Mouse (Mus musculus): ENCODE results near the gene Fcgbp. TPM values are rescaled to one million over a fixed set of nuclear protein-coding genes. Genes with fewer than 3 reads are reported as not detected.

The Fcgbp gene
- polyA plus RNA-seq, 1 experiment from 2014 or later = 14.4 TPM

DNA sequence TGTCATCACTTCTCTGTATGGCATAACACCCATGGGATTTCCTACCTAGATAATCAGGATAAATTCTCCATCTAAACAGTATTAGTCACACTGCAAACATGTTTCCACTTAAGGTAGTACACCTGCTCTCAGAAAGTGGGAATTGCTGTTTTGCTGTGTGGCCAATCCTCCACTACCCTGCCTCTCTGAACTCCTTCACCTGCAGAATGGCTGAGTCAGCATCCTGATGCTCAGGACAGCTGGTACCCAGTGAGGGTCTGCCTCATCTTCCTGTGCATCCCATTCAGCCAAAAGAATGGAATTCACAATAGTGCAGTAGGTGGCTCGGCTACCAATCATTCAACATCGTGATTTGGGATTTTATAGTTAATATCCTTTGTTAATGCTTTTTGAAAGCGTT, 88.9 kb downstream of the Fcgbp start:
- ATAC-seq (ENCODE audit: insufficient number of reproducible peaks, insufficient read depth, low FRiP score, low read depth) = no peak
- H3K27ac ChIP-seq (ENCODE audit: low read length) = no peak overlapping the region
- no peaks in the 10 kb centered on the region for H3K9me3 ChIP-seq (ENCODE audit: control insufficient read depth, low read depth, low read length)
- no peaks in the 10 kb centered on the region for H3K4me1 ChIP-seq (ENCODE audit: control insufficient read depth, insufficient read depth, low read length)
- no peaks in the 10 kb centered on the region for H3K36me3 ChIP-seq (ENCODE audit: control insufficient read depth, insufficient read depth, low read length)
- 79% methylated on average over 3 of the region's 3 CpGs for WGBS
- H3K9ac ChIP-seq (replicated peaks; ENCODE audit: low read depth, low read length) = no peak overlapping the region
- no peaks in the 10 kb centered on the region for H3K27me3 ChIP-seq (ENCODE audit: control insufficient read depth, insufficient read depth, low read length)
- no peak overlapping the region for H3K4me2 ChIP-seq (replicated peaks; ENCODE audit: low read depth, low read length)
- H3K4me3 ChIP-seq (ENCODE audit: low read depth, low read length) = no peak overlapping the region

DNA sequence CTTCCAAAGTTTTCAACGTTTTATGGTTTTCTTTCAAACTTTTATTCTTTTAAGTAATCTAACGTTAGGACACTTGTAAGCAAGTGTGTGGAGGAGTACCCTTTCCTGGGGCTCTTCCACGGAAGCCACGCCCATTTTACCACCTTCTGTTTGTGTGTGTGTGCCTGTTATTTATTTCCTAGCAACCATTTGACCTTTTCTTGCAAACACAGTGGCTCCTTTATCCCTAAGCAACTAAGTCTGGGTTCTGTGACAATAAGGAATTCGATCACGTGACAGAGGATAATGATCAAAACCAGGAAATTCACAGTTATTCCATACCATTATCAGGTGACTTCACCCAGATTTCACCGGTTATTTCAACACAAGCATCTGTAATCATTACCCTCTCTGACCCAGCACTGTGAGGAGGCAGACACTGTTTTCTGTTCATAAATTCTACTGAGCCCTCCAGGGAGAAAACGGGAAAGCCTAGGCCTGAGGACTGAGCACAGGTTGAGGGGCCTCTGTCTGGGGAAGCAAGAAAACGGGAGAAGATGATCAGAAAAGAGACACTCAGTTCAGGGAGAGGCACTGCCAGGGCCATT, 90.2 kb downstream of the Fcgbp start:
- ATAC-seq (ENCODE audit: insufficient number of reproducible peaks, insufficient read depth, low FRiP score, low read depth) = no peak
- no peaks in the 10 kb centered on the region for H3K9me3 ChIP-seq (ENCODE audit: control insufficient read depth, low read depth, low read length)
- H3K36me3 ChIP-seq (ENCODE audit: control insufficient read depth, insufficient read depth, low read length) = no peaks in the 10 kb centered on the region
- H3K4me1 ChIP-seq (ENCODE audit: control insufficient read depth, insufficient read depth, low read length) = no peaks in the 10 kb centered on the region
- H3K4me2 ChIP-seq (replicated peaks; ENCODE audit: low read depth, low read length) = no peak overlapping the region
- no peak overlapping the region for H3K27ac ChIP-seq (ENCODE audit: low read length)
- no peak overlapping the region for H3K4me3 ChIP-seq (ENCODE audit: low read depth, low read length)
- 44% methylated on average over 9 of the region's 9 CpGs for WGBS
- no peak overlapping the region for H3K9ac ChIP-seq (replicated peaks; ENCODE audit: low read depth, low read length)
- H3K27me3 ChIP-seq (ENCODE audit: control insufficient read depth, insufficient read depth, low read length) = no peaks in the 10 kb centered on the region

DNA sequence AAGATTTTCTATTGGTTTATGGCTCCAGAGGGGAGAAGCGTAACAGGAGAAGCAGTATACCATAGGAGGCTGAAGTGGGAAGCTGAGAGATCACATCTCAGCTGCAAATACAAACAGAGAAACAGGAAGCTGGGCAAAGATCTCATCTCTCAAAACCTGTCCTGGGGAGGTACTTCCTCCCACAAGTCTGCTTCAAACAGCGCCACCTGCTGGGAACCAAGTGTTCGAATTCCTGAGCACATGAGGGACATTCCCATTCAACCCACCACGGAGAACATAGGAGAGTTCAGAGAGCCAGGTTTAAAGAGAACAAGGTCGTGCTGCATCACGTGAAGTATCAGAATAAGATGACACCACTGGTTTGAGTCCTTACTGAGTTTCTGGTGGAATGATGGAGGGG, 94.4 kb downstream of the Fcgbp start:
- Histone ChIP-seq H3K9me3 (ENCODE audit: control insufficient read depth, low read depth, low read length) (no peaks in the 10 kb centered on the region), H3K4me3 (ENCODE audit: low read depth, low read length) (no peak overlapping the region), H3K36me3 (ENCODE audit: control insufficient read depth, insufficient read depth, low read length) (no peaks in the 10 kb centered on the region), H3K4me1 (ENCODE audit: control insufficient read depth, insufficient read depth, low read length) (peaks cover 4% of the 10 kb centered on the region), H3K27ac (ENCODE audit: low read length) (no peak overlapping the region), H3K9ac (replicated peaks; ENCODE audit: low read depth, low read length) (no peak overlapping the region), H3K27me3 (ENCODE audit: control insufficient read depth, insufficient read depth, low read length) (no peaks in the 10 kb centered on the region), H3K4me2 (replicated peaks; ENCODE audit: low read depth, low read length) (no peak overlapping the region)
- no peak for ATAC-seq (ENCODE audit: insufficient number of reproducible peaks, insufficient read depth, low FRiP score, low read depth)
- WGBS = 79% methylated on average over 6 of the region's 6 CpGs

DNA sequence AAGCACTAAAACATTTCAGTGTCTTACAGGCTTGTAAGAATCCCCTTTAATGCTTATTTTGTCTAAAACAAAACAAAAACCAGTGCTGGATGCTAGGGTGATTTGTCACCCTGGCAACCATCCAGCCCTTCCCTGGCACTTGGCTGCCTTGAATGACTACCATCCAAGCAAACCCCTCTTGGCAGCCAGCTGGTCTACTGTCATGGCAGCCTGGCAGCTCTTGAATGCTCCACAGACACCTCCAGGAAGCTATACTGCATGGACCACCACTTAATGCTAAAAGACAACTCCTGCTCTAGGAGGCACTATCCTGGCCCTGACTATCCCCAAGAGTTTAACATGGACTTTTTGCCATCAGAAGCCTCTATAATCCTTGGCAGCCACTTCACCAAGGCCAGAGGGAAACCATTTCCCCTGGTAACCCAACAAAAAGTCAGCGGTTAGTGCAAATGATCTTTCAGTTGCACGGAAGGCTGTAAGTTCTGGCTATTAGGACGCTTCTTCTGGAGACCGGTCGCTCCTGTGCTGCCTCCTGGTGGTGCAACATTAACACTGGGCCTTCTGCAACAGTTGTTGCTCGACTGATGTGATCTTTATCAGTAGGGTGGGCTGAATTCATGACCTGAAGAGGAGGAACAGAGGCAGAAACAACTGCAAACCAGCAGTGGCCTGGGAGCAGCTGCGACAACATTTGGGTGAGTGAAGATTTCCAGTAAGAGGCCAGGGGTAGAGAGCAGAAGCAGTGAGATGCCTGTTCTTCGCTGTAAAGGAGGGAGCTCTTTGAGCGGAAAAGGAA, 97.5 kb downstream of the Fcgbp start:
- Histone ChIP-seq H3K9ac (replicated peaks; ENCODE audit: low read depth, low read length) (peak overlapping the region; percentile 34), H3K27ac (ENCODE audit: low read length) (peak overlapping the region; percentile 91; the same call in 1 of the 2 replicates), H3K36me3 (ENCODE audit: control insufficient read depth, insufficient read depth, low read length) (no peaks in the 10 kb centered on the region), H3K4me1 (ENCODE audit: control insufficient read depth, insufficient read depth, low read length) (peaks cover 15% of the 10 kb centered on the region), H3K4me3 (ENCODE audit: low read depth, low read length) (peak overlapping the region; percentile 81), H3K9me3 (ENCODE audit: control insufficient read depth, low read depth, low read length) (no peaks in the 10 kb centered on the region), H3K4me2 (replicated peaks; ENCODE audit: low read depth, low read length) (peak overlapping the region; percentile 83), H3K27me3 (ENCODE audit: control insufficient read depth, insufficient read depth, low read length) (no peaks in the 10 kb centered on the region)
- ATAC-seq (ENCODE audit: insufficient number of reproducible peaks, insufficient read depth, low FRiP score, low read depth) = no peak
- WGBS = 9% methylated on average over 9 of the region's 9 CpGs

DNA sequence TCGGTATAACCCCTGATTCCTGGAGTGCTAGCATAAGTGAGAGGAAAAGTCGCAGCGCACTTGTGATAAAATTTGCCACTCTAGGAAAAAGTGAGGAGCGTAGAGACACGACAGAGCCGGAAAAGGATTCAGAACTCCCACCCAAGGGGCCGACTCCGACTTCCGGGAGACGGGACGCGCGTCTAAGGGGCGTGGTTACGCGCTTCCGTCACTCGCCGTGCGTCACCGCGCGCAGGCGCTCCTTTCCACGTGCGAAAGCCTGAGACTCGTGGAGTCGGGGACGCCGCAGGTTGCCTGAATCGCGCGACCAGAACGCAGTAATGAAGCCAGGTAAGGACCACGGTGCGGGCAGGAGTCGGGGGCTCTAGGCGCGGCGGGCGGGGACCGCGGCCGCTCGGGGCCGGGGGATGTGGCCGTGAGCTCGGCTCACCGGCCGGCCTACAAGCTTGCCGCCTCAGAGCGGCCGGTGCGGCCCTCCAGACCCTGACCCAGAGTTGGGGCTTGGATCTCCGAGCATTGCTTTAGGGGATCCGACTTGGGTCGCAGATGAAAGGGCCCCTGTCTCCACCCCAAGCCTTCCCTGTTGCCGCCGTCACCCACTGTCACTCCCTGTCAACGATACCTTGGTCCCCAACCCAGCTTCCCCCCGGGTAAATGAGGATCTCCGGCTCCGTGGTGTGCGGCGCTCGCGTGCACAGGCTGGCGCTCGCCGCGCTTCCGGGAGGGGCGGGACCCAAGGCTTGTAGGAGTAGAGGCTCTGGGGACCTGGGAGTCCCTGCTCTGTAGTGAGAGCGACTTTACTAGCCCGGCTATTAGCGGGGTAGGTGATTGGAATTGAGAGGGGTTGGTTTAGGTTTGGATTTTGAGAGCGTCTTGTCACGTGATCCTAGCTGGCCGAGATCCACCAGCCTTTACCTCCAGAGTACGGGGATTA, 98.7 kb downstream of the Fcgbp start, which contains the start of gene Fbl:
TSS of gene Fbl (plus strand) at position 222 of the 934 bp plus-strand sequence.
- WGBS = under 1% methylated on average over 79 of the region's 80 CpGs
- ATAC-seq (ENCODE audit: insufficient number of reproducible peaks, insufficient read depth, low FRiP score, low read depth) = peak; percentile 86
- H3K9me3 ChIP-seq (ENCODE audit: control insufficient read depth, low read depth, low read length) = no peaks in the 10 kb centered on the region
- H3K27ac ChIP-seq (ENCODE audit: low read length) = peak within 1 kb of the TSS; percentile 91
- H3K4me3 ChIP-seq (ENCODE audit: low read depth, low read length) = peak within 1 kb of the TSS; percentile 81
- peaks cover 15% of the 10 kb centered on the region for H3K4me1 ChIP-seq (ENCODE audit: control insufficient read depth, insufficient read depth, low read length)
- H3K27me3 ChIP-seq (ENCODE audit: control insufficient read depth, insufficient read depth, low read length) = no peaks in the 10 kb centered on the region
- no peaks in the 10 kb centered on the region for H3K36me3 ChIP-seq (ENCODE audit: control insufficient read depth, insufficient read depth, low read length)
- peak within 1 kb of the TSS; percentile 83 for H3K4me2 ChIP-seq (replicated peaks; ENCODE audit: low read depth, low read length)
- H3K9ac ChIP-seq (replicated peaks; ENCODE audit: low read depth, low read length) = peak within 1 kb of the TSS; percentile 63

Other genes starting within 250 kb of the Fcgbp start
- 9.5 and 9.6 TPM in 2 replicates for gene Zfp59, start 232.6 kb upstream of the Fcgbp start, polyA plus RNA-seq (2014; fragmentation: Nextera tagmentation; extraction: Ambion mirVana)
- 5.5 and 6.0 TPM in 2 replicates for gene Zfp607a, start 213.7 kb upstream of the Fcgbp start, polyA plus RNA-seq (2014; fragmentation: Nextera tagmentation; extraction: Ambion mirVana)
- 11.1 and 12.9 TPM in 2 replicates for gene Zfp974, start 141.8 kb upstream of the Fcgbp start, polyA plus RNA-seq (2014; fragmentation: Nextera tagmentation; extraction: Ambion mirVana)
- 22.5 and 25.1 TPM in 2 replicates for gene Zfp780b, start 92.1 kb upstream of the Fcgbp start, polyA plus RNA-seq (2014; fragmentation: Nextera tagmentation; extraction: Ambion mirVana)
- 4.6 and 5.0 TPM in 2 replicates for gene Zfp850, start 57.1 kb upstream of the Fcgbp start, polyA plus RNA-seq (2014; fragmentation: Nextera tagmentation; extraction: Ambion mirVana)
- gene Psmc4, start 21.1 kb upstream of the Fcgbp start, polyA plus RNA-seq (2014; fragmentation: Nextera tagmentation; extraction: Ambion mirVana) = 276 and 283 TPM in 2 replicates
- 0.07 TPM in 1 of 2 replicates, not detected in the other for gene 9530053A07Rik, start 58.2 kb downstream of the Fcgbp start, polyA plus RNA-seq (2014; fragmentation: Nextera tagmentation; extraction: Ambion mirVana)
- 41.8 and 48.2 TPM in 2 replicates for gene Fbl, start 98.5 kb downstream of the Fcgbp start, polyA plus RNA-seq (2014; fragmentation: Nextera tagmentation; extraction: Ambion mirVana)
- 13.4 and 15.3 TPM in 2 replicates for gene Dyrk1b, start 108.2 kb downstream of the Fcgbp start, polyA plus RNA-seq (2014; fragmentation: Nextera tagmentation; extraction: Ambion mirVana)
- gene Eid2, start 196.6 kb downstream of the Fcgbp start, polyA plus RNA-seq (2014; fragmentation: Nextera tagmentation; extraction: Ambion mirVana) = 4.1 and 4.4 TPM in 2 replicates
- gene Eid2b, start 206.5 kb downstream of the Fcgbp start, polyA plus RNA-seq (2014; fragmentation: Nextera tagmentation; extraction: Ambion mirVana) = 9.9 and 11.4 TPM in 2 replicates
- gene Selenov, start 219.9 kb downstream of the Fcgbp start, polyA plus RNA-seq (2014; fragmentation: Nextera tagmentation; extraction: Ambion mirVana) = 0.27 TPM in 1 of 2 replicates, not detected in the other
- gene Dll3, start 231.0 kb downstream of the Fcgbp start, polyA plus RNA-seq (2014; fragmentation: Nextera tagmentation; extraction: Ambion mirVana) = 3.8 and 4.7 TPM in 2 replicates
- gene Timm50, start 240.8 kb downstream of the Fcgbp start, polyA plus RNA-seq (2014; fragmentation: Nextera tagmentation; extraction: Ambion mirVana) = 139 and 140 TPM in 2 replicates

All from stomach, embryonic 14.5 days (tissue).